Mouse (Mus musculus) megakaryocyte, adult 5-6 weeks (primary cell): ENCODE data around the gene S100a1. TPM values are rescaled to one million over a fixed set of nuclear protein-coding genes. Genes with fewer than 3 reads are reported as not detected.

Experiments
- ATAC-seq: 2 replicates; pipeline ENCODE4 v1.8.0; 2016; ENCODE audit warnings: mild to moderate bottlenecking, inconsistent platforms; ENCODE audit not compliant: poor library complexity, severe bottlenecking
- total RNA-seq, 2 experiments: library from RNA; stranded (forward) in 1 of 2; stranded (reverse) in 1 of 2; fragments of 153-499, 151-499 nt in 1 of 2; fragments of 221-1000, 200-1000 nt in 1 of 2; gene quantifications; 2 replicates each; pipeline versions ENCODE4 v1.2.3 to v1.2.4; 2015 to 2017

The S100a1 gene
- total RNA-seq, 2 experiments from 2014 or later: 80.4 to 89.5 TPM

- no peak for ATAC-seq
Observed at GRCm38 (mm10) chr3:90467618-90468300, 46.4 kb downstream of the S100a1 start.

GRCm38 (mm10) chr3:90466311-90466766, 47.9 kb downstream of the S100a1 start:
- ATAC-seq: peak; percentile 59

- ATAC-seq: peak; percentile 31
Observed at GRCm38 (mm10) chr3:90465686-90466310, 48.4 kb downstream of the S100a1 start, which contains the start of gene Npr1. Gene Npr1 (minus strand): TSS chr3:90465866.

GRCm38 (mm10) chr3:90465081-90465685, 49.0 kb downstream of the S100a1 start:
- ATAC-seq: peak; percentile 20; the same call in 1 of the 2 replicates

- peak; percentile 34 for ATAC-seq
Observed at GRCm38 (mm10) chr3:90464552-90465080, 49.6 kb downstream of the S100a1 start.

- ATAC-seq: no peak
Observed at GRCm38 (mm10) chr3:90462579-90462978, 51.6 kb downstream of the S100a1 start.

GRCm38 (mm10) chr3:90461935-90462334, 52.3 kb downstream of the S100a1 start:
- ATAC-seq: no peak

Other genes starting within 250 kb of the S100a1 start
- gene Dennd4b, start 249.2 kb downstream of the S100a1 start, total RNA-seq (2015): 30.8 and 38.1 TPM in 2 replicates
- 20.0 and 21.2 TPM in 2 replicates for gene Dennd4b, start 249.2 kb downstream of the S100a1 start, total RNA-seq (2017)
- 91.6 and 110 TPM in 2 replicates for gene Gatad2b, start 221.2 kb downstream of the S100a1 start, total RNA-seq (2015)
- 25.3 and 33.5 TPM in 2 replicates for gene Gatad2b, start 221.2 kb downstream of the S100a1 start, total RNA-seq (2017)
- gene Slc27a3, start 124.5 kb downstream of the S100a1 start, total RNA-seq (2015): 0.21 and 0.33 TPM in 2 replicates
- gene Slc27a3, start 124.5 kb downstream of the S100a1 start, total RNA-seq (2017): 1.1 and 3.0 TPM in 2 replicates
- 13.7 and 14.7 TPM in 2 replicates for gene Ints3, start 80.8 kb downstream of the S100a1 start, total RNA-seq (2015)
- gene Ints3, start 80.8 kb downstream of the S100a1 start, total RNA-seq (2017): 14.9 and 20.5 TPM in 2 replicates
- not detected in 2 replicates for gene Npr1, start 48.5 kb downstream of the S100a1 start, total RNA-seq (2015)
- 0.08 TPM in 1 of 2 replicates, not detected in the other for gene Npr1, start 48.5 kb downstream of the S100a1 start, total RNA-seq (2017)
- 51.8 and 57.3 TPM in 2 replicates for gene Ilf2, start 38.3 kb downstream of the S100a1 start, total RNA-seq (2015)
- 103 and 111 TPM in 2 replicates for gene Ilf2, start 38.3 kb downstream of the S100a1 start, total RNA-seq (2017)
- gene Snapin, start 23.4 kb downstream of the S100a1 start, total RNA-seq (2015): 41.6 and 47.3 TPM in 2 replicates
- 40.9 and 49.5 TPM in 2 replicates for gene Snapin, start 23.4 kb downstream of the S100a1 start, total RNA-seq (2017)
- 97.7 and 99.3 TPM in 2 replicates for gene Chtop, start 4.9 kb downstream of the S100a1 start, total RNA-seq (2015)
- 85.7 and 88.3 TPM in 2 replicates for gene Chtop, start 4.9 kb downstream of the S100a1 start, total RNA-seq (2017)
- 121 and 128 TPM in 2 replicates for gene S100a13, start within 50 bp of the S100a1 start, total RNA-seq (2015)
- 141 and 179 TPM in 2 replicates for gene S100a13, start within 50 bp of the S100a1 start, total RNA-seq (2017)
- not detected in 2 replicates for gene S100a14, start 12.5 kb upstream of the S100a1 start, total RNA-seq (2015)
- 0.16 TPM in 1 of 2 replicates, not detected in the other for gene S100a14, start 12.5 kb upstream of the S100a1 start, total RNA-seq (2017)
- not detected in 2 replicates for gene S100a16, start 22.9 kb upstream of the S100a1 start, total RNA-seq (2015)
- not detected in 2 replicates for gene S100a16, start 22.9 kb upstream of the S100a1 start, total RNA-seq (2017)
- gene S100a3, start 46.2 kb upstream of the S100a1 start, total RNA-seq (2015): 0.66 TPM in 1 of 2 replicates, not detected in the other
- gene S100a3, start 46.2 kb upstream of the S100a1 start, total RNA-seq (2017): not detected in 2 replicates
- gene S100a2, start 75.9 kb upstream of the S100a1 start, total RNA-seq (2015): not detected in 2 replicates
- not detected in 2 replicates for gene S100a2, start 75.9 kb upstream of the S100a1 start, total RNA-seq (2017)
- gene Gm42674, start 87.5 kb upstream of the S100a1 start, total RNA-seq (2015): not detected in 2 replicates
- 2.9 and 5.7 TPM in 2 replicates for gene Gm42674, start 87.5 kb upstream of the S100a1 start, total RNA-seq (2017)
- 2,878 and 2,936 TPM in 2 replicates for gene S100a4, start 89.4 kb upstream of the S100a1 start, total RNA-seq (2015)
- gene S100a4, start 89.4 kb upstream of the S100a1 start, total RNA-seq (2017): 3,102 and 3,469 TPM in 2 replicates
- not detected in 2 replicates for gene S100a5, start 94.1 kb upstream of the S100a1 start, total RNA-seq (2015)
- gene S100a5, start 94.1 kb upstream of the S100a1 start, total RNA-seq (2017): 3.4 TPM in 1 of 2 replicates, not detected in the other
- gene S100a6, start 98.5 kb upstream of the S100a1 start, total RNA-seq (2015): 2,141 and 2,313 TPM in 2 replicates
- gene S100a6, start 98.5 kb upstream of the S100a1 start, total RNA-seq (2017): 1,043 and 1,047 TPM in 2 replicates
- gene S100a7a, start 139.6 kb upstream of the S100a1 start, total RNA-seq (2015): 0.11 and 0.31 TPM in 2 replicates
- 0.29 TPM in 1 of 2 replicates, not detected in the other for gene S100a7a, start 139.6 kb upstream of the S100a1 start, total RNA-seq (2017)
- 16,705 and 21,369 TPM in 2 replicates for gene S100a8, start 154.6 kb upstream of the S100a1 start, total RNA-seq (2015)
- 18,572 and 19,307 TPM in 2 replicates for gene S100a8, start 154.6 kb upstream of the S100a1 start, total RNA-seq (2017)
- 25,767 and 33,746 TPM in 2 replicates for gene S100a9, start 181.3 kb upstream of the S100a1 start, total RNA-seq (2015)
- gene S100a9, start 181.3 kb upstream of the S100a1 start, total RNA-seq (2017): 12,484 and 18,004 TPM in 2 replicates
- gene Pglyrp4, start 212.5 kb upstream of the S100a1 start, total RNA-seq (2015): 0.07 TPM in 1 of 2 replicates, not detected in the other
- 0.28 and 0.44 TPM in 2 replicates for gene Pglyrp4, start 212.5 kb upstream of the S100a1 start, total RNA-seq (2017)